Mouse (Mus musculus) gastrocnemius, adult 18-20 months (tissue): ENCODE measurements around the gene Cab39l. TPM values are rescaled to one million over a fixed set of nuclear protein-coding genes. Genes with fewer than 3 reads are reported as not detected.
"Not testable (repeated sequence)": the region's sequence is repeated elsewhere in the genome, so short reads cannot be mapped to it uniquely, and the experiment has no call there.

Source experiments
- DNase-seq: peaks from one replicate; pipeline ENCODE4 v3.0.0; 2021; ENCODE audit warnings: low spot score
- total RNA-seq, 2 experiments: library from RNA; stranded (reverse); gene quantifications; 2 replicates each; pipeline ENCODE4 v1.2.3; 2021

Gene Cab39l
- total RNA-seq, 2 experiments from 2014 or later, result 22.5 to 23.6 TPM

DNA sequence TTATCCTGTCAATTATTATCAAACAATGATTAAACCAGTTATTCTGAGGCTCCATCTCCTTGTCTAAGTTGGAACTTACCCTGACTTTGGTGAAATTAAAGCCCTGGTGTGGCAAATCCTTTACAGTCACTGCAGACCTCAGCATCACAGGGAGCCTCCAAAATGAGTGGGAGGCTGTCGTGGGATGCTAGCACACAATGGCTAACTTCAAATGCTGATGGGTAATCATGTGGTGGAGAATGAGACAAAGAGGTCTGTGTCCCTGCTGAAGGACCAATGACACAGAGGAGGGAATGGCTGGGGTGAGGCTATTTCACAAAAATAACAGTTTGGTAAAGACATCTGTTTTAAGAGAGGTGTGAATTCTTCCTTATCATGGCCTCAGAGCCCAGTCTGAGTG is 117.1 kb downstream of the Cab39l start:
- no peak for DNase-seq

DNA sequence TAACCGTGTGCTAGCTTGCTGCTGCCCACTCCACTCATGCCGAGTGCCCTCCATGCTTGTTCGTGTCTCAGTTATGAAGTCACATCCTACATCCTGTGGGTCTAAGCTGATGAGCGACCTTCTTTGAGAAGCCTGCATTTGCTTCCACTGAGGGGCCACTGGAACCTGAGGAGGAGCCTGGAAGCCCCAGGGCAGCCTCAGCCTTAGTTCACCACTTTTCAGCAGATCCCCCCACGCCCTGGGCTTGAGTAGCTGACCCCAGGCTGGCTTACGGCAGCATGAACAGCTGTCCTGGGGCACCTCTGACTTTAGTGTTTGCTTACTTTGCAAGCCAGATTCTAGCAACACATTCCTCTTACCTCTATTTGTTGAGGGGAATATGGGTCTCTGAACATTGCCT is 126.0 kb downstream of the Cab39l start:
- DNase-seq, result no peak

DNA sequence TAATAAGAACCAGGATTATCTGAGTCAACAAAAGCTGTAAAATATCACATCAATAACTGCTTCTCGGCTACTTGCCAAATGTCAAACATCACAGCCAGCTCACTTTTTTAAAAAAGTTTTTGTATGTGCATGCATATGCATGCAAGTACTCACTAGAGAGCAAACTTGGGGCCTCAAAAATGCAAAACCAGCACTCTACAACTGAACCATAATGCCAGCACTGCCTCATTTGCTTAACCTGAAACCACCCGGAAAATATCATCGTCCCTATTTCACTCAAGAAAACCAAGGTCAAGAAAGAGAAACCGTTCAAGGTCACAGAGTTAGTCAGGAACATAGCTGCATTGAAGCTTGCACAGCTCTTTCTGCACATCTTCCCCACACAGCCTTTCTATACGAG is 135.6 kb downstream of the Cab39l start:
- DNase-seq, result no peak

DNA sequence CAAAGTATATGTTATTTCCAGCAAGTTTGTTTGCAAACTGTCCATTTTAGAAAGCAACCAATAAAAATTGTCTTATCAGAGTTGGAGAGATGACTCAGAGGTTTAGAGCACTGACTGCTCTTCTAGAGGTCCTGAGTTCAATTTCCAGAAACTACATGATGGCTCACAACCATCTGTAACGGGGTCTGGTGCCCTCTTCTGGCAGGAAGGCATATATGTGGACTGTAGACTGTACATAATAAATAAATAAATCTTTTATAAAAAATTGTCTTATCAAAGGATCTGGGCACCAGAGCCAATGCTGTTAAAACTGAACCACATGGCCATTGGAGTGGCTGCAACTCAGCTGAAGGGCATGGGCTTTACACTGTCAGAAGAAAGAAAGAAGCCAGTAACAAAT is 149.8 kb downstream of the Cab39l start:
- peak; percentile 16 for DNase-seq

DNA sequence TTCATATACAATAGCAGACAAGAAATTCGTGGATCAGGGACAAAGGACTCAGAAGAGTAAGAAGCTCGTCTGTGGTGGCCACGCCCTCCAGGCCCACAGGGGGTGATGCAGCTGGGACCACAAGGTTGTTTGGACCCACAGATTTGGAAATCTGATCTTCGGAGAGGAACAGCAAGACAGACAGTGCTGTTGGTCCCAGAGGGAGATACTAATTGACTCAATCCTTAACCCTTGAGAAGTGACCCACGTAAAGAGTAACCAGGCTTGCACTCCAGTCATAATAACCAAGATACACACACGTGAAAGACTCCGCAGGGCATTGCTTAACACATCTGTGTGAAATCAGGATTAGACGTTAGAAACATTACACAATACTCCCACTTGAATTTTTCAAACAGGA is 151.1 kb downstream of the Cab39l start:
- DNase-seq, result no peak

DNA sequence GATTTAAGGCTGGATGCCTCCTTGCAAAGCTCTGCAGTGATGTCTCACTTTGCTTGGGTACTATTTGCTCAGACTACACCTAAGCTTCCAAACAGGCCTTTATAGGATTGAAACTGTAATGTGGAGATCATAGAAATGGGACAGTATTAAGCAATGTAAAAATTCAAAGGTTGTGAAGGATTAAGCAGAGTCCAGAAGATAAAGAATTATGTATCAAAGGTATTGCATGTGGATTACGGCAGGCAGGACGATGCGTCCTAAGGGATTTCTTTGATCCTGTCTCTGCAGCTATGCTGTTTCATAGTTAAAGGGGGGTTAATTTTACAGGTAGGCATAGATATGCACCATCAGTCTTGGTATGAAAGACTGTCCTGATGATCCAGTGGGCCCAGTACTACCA is 151.8 kb downstream of the Cab39l start:
- no peak for DNase-seq

DNA sequence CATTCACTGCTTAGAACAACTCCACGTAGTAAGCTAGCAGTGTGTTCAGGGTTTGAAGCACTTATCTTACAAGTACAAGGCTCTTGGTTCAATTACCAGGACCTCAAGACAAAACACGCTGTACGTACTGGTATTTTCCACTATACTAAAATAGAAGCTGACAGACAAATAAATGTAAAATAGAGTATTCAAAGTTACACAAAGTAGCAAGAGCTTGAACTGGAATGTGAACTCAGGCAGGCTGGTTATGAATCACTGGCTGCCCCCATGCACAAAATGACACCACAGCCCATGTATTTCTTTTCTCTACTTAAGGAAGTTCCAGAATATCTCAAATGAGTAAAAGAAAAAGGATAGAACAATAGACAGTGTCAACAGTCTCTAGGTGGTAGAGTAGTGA is 154.2 kb downstream of the Cab39l start:
- DNase-seq, result no peak

DNA sequence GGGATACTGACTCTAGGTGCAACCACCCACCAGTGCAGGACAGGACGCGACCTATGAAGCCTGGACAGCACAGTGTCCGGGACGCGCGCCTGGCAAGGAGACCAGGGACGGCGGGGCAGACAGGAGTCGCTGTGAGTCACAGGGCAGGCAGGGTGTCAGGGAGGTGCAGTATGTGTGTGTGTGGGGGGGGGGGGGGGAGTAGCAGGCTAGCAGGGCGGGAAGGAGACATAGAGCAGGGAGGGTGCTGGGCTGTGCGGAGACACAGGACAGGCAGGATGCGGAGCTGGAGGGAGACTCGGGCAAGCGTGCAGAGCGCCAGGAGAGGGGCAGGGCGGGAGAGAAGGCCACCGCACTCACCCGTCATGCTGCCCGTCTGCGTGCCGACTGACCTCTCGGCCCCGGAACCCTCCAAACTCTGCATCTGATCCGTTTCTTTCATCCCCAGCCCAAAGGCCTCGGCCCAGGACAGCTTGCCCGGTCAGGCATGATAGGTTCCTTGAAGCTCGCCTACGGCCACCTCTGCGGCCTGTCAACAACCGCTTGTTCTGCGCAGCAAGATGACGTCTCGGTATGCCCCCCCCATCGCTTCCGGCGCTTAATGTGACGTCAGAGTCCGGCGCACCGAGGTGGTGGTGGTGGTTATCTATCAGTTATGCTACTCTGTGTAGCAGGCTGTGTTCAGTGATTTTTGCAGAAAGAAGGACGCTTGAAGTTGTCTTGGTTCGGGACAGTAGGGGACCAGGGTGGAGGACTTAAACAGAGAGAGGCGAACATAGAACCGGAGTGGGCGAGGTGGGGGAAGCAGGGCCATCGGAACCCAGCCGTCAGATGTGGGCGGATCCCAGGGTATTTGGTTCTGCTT is 156.9 kb downstream of the Cab39l start, which contains the start of gene Cdadc1:
Cdadc1 (minus strand) TSS at position 562 of the 862 bp plus-strand sequence.
- peak; percentile 97 for DNase-seq

DNA sequence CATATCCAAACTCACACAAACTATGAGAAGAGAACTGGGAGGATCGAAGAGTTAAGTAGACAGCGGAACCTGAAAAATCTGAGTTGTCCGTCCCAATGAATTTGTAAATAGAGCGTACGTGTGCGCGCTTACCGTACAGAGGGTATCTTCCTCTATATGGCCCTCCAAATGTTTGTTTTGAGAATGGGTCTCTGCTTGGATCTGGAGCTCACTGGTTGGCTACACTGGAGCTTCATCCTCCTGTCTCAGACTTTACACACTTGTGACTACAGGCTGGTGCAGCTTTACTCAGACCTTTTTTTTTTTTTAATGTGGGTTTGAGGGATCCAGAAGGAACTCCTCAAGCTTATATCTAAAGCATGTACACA is 157.5 kb downstream of the Cab39l start:
- DNase-seq, result no peak

DNA sequence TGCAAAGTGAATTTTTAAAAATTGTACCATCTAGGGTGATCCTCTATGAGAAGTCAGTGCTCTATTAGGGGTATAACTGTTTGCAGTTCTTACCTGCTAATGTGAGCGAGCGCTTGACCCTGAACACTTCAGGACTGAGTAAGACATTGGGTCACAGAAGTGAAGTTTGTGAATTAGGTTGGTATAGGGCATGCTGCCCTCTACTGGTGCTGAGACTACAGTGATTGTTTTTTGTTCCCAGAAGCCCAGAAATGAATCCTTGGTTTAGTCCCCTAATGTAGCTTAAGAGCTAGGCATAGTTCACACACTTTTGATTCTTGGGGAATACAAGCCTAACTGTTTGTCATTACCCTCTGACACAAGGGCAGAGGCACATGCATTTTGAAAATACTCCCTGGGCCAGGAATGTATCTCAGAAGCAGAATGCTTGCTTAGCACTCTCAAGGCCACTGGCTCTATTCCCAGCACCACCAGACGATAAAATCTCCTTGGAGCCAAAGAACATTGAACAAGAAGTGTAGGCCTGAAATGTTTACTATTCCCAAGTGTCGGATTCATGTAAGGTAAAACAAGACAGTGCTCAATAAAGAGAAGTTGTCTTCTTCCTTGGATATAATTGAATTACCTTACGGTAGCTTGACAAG is 163.4 kb downstream of the Cab39l start:
- no peak for DNase-seq

DNA sequence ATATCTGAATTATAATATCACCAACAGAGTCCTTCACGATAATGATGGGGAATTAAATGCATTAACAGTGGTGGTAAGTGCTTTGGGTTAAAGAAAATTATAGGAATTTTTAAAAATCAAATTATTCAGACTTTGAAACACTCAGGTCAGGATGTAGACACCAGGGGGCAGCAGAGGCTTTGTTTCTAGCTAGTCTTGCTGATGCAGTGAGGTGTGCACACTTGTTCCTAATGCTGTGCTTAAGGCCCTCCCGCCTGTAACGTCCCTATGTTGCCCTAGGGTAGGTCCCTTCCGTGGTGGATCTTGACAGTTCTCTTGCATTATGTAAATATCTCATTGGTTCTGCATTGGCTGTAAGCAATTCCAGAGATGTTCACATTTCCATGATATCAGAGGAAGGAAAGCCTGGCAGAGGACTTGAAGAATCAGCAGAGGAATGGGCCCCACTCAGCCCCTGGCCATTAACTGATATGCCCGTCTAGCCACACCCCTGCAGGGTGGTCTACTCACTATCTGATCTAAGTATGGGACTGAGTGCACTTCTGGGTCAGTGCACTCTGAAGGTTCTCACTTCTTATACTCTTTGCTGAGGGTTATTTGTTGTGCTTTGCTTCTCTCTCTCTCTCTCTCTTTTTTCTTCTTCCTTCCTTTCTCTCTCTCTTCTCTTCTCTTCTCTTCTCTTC is 165.0 kb downstream of the Cab39l start:
- DNase-seq, result peak; percentile 60

DNA sequence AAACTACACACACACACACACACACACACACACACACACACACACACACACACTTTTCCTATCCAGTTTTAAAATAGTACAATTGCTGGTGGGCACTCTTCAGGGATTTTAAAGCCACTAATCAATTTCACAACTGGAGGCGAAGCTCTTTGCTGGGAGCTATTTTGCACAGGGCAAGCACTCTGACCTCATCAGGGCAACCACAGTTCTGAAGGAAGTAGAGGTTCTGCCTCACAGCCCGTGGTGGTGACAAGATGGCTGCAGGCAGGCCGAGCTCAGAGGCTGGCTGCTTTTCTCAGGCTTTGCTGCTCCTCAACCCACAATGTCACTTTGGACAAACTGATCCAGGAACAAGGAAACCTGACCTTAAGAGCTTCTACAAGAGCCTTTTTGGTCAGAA is 166.2 kb downstream of the Cab39l start:
- DNase-seq, result no peak

DNA sequence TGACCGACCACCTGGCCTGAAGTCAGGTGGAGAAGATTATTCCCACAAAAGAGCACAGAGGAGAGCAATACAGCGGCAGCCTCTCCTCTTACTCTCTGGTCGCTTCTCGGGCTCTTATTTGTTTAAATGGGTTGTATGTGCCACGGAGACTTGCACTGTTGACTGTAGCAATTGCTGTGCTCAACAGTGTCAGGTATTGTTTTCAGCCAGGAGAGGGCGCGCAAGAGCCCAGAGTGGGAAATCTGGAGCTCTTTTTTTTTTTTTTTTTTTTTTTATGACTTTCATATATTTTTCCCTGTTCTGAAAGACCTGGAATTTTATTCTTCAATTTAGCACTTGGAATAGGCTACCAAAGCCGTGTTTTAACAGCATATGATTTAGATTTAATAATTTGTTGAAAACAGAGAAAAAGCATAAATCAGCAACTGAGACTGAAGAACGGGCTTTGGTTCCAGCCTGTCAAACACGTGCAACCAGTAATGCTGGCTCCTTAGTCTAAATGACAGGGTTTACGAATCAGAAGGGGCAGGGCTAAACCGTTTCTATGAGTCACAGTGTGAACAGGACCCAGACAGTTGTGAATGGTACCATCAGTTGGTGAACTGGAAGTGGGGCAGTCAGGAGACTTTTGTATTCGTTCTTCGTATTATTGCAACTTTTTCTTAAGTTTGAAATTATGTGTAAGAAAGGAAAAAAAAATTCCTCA is 172.3 kb downstream of the Cab39l start:
- peak; percentile 63 for DNase-seq

DNA sequence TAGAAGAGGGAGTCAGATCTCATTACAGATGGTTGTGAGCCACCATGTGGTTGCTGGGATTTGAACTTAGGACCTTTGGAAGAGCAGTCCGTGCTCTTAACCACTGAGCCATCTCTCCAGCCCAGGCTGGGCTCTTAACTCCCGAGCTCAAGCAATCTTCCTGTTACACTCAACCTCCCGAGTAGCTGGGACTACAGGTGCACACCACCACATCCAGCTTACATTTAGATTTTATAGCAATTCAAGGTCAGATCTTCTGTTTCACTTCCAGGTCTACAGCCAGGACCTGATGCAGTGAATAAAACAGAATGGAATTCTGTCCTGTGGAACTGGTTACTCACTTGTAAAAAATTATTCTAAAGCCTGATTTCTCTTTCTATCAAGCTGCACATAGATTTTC is 173.4 kb downstream of the Cab39l start:
- not testable (repeated sequence) for DNase-seq

DNA sequence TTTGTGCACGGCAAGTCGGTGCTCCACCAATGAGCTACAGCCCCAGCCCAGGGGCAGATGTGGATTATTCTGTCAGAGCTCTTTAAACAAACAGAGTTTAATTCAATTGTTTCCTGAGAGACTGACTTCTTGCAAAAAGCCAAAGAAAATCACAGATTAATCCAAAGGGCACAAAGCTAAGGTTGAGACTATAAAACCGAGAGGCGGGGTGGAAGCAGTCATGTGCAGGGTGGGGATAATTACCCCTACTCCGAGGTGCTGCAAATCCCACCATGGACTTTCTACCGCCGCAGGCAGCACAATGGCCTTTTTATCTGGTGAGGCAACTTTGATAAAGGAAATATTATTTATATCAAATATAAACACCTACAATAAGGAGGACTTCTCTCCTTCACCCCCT is 176.0 kb downstream of the Cab39l start:
- DNase-seq, result no peak

DNA sequence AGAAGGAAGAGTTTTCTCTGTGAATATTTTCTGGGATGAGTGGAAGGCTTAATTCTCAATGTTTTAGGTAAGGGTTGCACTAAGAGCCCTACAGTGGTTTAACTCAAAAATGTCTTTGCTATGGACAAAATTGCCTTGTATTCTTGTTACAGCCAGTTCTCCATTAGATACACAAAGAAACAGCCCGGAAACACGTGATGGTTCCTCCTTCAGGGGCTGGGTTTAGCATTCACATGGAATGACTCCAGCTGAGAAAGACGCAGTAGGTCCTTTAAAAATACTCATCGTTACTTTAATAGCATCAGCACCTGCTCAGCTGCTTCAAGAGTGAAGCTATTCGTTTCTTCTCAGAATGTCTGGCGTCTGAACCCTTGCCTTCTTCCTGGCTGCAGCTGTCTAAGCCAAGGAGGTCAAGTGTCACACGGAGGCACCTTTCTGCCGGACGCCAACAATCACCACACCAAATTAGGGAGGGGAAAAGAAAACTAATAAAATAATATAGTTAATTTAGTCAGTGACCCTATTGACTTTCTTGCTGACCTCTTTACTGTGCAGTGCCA is 183.6 kb downstream of the Cab39l start:
- peak; percentile 62 for DNase-seq

DNA sequence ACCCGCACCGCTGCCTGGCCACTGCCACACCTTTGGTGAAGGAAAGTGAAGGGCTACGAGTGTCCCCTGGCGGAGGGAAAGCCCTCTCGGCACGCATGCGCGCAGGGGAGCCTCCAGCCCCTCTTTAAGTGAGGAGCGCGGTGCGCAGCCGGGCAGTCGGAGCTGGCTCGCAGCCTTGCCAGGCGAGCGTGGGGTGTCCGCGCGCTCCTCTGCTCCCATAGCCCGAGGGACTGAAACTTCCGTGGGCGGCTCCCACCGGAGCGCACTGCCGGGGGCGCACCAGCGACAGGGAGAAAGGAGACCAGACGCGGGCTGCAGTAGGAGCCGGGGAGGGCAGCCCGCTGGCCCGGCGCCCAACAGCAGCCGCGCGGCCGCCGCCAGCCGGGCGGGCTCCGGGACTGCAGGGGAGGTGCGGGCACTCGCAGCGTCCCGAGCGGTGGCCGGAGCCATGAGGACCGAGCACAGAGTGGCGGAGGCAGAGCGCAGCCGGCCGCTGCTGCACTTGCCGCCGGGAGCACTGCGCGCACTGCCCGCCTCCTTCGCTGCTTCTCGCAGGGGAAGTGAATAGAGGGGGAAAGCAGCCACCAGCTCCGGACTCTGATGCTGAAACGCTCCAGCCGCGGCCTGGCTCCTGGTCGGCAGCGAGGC is 184.5 kb downstream of the Cab39l start, which contains the start of gene Shisa2:
Shisa2 (plus strand) TSS at position 151 of the 648 bp plus-strand sequence.
- DNase-seq, result peak; percentile 82

DNA sequence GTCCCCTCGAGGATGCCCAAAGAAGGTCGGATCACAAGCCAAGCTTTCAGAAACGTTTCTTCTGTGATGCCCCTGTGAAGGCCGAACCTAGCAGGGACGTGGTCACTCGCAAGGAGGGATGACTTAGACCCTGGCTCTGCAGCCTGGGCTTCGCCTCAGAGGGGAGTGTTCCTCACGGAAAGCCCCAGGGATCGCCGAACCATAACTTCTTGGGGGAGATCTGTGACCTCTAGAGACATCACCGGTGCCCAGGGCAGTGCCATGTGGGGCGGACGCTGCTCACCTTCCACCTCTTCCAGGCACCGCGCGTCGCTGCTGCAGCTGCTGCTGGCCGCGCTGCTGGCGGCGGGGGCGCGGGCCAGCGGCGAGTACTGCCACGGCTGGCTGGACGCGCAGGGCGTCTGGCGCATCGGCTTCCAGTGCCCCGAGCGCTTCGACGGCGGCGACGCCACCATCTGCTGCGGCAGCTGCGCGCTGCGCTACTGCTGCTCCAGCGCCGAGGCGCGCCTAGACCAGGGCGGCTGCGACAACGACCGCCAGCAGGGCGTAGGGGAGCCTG is 185.1 kb downstream of the Cab39l start:
- peak; percentile 34 for DNase-seq

DNA sequence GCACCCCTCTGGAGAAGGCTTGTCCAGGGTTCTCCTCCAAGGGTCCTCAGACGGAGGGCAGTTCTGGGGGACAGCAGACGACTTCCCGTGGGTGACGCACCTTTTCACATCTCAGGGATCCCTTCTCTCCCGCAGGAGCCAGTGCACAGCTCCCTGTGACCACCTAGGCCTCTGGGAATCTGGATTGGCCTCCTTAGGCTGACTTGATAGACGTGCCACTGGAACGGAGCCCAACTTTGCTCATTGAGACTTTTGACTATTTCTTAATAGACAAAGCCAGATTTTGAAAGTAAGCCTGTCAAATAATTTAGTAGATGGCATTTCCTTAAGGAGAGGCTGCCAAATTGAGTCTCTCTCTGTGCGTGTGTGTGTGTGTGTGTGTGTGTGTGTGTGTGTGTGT is 185.9 kb downstream of the Cab39l start:
- peak; percentile 37 for DNase-seq

DNA sequence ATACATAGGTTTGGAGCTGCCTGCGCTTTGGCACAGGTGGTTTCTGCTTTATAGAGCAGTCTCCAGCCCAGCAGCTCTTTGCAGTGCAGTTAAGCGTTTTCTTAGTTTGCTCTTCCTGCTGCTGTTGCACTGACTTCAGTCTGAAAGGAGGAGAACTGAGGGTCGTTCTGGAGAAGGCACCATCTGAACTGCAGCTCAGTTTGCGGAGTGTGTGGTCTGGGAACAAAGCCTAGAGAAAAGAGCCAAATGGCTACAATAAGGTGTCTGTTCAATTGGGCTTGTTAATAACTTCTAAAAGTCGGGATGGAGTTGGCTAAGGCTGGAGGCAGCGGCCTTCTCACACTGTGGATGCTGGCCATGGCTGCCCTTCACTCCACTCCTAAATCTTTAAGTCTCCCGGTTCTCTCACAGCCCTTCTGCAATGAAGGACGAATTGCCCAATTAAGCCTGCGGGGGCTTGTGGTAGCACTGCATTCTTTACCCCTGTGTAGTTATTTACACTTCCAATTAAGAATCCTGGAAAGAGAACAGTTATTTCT is 186.4 kb downstream of the Cab39l start:
- no peak for DNase-seq
